Mouse (Mus musculus) frontal cortex, adult (tissue): Measurements from ENCODE around the gene Twsg1.
"Not testable (repeated sequence)": the region's sequence is repeated elsewhere in the genome, so short reads cannot be mapped to it uniquely, and the experiment has no call there.

ENCODE experiments used
- ATAC-seq: cut with Nextera tagmentation; 2 replicates; pipeline ENCODE4 v1.9.2; 2017; ENCODE audit warnings: mild to moderate bottlenecking, moderate library complexity, mixed read lengths; ENCODE audit not compliant: low TSS enrichment

Twsg1 gene

DNA sequence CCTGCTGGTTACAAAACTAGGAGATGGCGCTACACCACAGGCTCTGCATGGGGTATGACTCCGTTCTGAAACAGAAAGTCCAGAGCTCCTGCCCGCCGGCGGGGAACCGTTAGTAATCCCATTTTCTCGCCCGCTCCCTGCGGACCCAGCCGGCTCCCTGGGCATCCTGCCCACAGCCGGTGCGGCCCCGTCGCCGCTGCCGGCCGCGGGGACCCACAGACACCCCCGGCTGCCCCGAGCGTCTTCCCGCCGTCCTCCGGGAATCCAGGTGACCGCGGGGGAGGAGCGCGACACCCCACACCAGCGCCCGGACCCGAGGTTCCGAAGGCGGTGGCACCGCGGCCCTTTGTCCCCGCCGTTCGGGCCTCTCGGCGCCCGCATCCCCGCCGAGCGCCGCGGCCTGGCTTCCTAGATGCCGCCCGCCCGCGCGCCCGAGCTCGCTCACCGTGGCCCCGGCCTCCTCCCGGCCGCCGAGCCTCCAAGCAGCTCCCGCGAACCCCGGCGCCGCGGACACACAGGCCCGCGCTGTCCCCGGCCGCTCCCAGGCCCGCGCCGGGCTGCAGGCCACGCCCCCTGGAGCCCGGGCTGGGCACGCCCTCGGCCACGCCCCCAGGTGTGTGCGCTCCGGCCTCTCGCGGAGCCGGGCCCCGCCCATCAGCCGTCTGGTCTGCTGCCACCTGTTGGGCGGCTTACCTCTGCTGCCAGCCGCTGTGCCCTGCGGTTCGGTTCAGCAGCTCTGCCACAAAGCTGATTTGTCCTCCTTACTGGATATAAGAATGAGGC, at the start of gene Twsg1:
TSS of gene Twsg1 (minus strand) at position 605 of the 783 bp plus-strand sequence.
- peak; percentile 82 for ATAC-seq

DNA sequence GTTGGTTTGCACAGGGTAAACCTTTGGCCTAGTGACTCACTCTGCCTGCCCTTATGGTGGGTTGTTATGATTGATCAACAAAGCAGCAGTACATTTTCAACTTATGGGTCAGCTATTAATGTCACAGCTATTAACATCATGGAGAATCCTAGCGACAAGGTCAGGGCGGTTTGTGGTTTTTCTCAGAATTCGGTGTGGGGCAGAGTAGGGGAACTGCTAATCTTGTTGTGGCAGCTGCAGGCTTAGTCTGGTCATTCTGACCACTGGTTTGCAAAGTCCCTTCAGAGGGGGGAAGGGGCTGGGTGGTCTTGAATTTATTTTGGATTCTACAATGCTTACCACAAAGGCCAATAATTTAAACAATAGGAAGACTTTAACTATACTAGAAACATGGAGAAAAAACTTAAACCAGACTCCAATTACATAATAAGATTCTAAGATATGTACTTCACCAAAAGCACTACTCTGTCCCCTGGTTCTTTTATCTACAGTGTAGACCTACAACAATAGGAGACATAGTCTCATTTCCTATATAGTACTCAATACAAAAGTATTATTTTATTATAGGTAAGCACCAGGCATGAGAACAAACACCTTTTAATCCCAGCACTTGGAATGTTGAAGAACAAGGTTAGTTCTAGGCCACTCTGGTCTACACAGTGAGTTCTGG, 37.3 kb upstream of the Twsg1 start:
- ATAC-seq: no peak

DNA sequence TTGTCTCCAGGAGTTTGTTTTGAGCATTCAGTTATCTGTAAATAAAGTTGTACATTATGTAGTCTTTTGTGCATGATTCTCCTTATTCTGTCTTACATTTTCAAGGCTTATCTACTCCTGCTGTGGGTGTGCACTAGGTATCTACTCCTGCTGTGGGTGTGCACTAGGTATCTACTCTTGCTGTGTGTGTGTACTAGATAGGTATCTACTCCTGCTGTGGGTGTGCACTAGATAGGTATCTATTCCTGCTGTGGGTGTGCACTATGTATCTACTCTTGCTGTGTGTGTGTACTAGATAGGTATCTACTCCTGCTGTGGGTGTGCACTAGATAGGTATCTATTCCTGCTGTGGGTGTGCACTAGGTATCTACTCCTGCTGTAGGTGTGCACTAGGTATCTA, 25.7 kb upstream of the Twsg1 start:
- not testable (repeated sequence) for ATAC-seq

DNA sequence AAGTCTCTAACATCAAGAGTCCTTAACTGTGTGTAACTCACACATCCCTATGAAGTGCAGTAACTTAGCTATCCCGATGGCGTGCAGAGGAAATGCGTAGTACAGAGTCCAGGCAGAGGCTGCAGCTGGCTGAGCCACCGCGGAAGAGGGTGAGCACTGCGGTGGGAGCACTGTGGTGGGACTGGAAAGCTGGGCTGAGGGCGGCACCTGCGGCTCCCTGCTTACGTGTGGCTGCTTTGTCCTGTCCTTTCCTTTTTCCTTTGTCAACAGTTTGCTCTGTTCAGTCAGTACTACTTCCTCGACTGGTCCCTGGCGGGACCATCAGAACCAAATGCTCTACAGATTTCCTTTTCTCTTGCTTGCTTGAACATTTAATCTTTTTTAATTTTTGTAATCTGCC, 16.7 kb upstream of the Twsg1 start:
- no peak for ATAC-seq

DNA sequence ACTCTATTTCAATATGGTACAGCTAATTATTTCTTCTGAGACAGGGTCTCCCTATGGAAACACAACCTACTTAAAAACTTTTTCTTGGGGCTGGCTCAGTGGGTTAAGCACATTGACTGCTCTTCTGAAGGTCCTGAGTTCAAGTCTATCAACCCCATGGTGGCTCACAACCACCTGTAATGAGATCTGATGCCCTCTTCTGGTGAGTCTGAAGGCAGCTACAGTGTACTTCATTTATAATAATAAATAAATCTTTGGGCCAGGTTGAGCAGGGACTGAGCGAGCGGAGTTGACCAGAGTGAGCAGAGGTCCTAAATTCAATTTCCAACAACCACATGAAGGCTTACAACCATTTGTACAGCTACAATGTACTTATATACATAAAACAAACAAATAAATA, 11.2 kb upstream of the Twsg1 start:
- ATAC-seq: no peak

DNA sequence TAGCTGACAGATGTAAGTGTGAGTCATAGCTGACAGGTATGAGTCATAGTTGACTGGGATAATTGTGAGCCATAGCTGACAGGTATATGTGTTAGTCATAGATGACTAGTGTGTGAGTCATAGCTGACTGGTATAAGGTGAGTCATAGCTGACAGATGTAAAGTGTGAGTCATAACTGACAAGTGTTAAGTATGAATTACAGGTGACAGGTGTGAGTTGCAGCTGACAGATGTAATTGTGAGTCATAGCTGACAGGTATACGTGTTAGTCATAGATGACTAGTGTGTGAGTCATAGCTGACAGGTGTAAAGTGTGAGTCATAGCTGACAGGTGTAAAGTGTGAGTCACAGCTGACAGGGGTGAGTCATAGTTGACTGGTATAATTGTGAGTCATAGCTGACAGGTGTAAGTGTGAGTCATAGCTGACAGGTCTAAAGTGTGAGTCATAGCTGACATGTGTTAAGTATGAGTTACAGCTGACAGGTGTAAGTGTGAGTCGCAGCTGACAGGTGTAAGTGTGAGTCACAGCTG, 10.6 kb upstream of the Twsg1 start:
- ATAC-seq: peak; percentile 71

DNA sequence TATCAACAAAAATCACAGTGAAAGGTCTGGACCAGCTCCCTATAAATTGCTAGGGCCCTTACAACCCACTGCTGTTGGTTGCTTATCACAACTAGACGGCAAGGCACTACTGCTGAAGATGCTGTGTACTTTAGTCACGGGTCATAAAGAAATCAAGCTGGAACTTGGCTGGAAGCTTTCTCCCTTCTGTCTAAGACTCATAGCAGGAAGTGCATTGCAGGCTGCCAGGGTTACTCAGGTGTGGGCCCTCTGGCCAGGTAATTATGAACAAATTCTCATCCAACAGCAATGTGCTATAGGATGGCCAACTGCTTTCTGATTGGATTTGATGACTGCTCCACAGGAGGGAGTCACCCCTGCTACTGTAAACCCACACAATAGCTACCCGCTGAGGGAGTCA, 8.0 kb upstream of the Twsg1 start:
- ATAC-seq: no peak

DNA sequence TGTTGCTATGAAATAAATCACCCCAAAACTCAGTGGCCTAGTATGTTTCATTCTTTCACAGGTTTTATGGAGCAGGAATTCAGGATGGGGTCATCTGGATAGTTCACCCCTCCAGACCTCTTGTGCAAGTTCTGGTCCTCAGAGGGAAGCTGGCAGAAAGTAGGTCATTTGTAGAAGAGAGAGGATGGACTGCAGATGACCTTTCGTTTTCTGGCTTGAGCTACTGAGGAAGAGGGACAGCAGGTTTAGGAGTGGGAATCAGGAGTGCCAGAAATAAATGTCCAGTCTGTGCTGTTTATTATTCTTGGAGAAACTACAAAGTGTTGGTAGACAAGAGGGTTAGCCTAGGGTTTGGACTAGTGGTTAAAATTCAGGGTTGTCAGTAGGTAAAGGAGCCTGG, 7.3 kb upstream of the Twsg1 start:
- no peak for ATAC-seq

DNA sequence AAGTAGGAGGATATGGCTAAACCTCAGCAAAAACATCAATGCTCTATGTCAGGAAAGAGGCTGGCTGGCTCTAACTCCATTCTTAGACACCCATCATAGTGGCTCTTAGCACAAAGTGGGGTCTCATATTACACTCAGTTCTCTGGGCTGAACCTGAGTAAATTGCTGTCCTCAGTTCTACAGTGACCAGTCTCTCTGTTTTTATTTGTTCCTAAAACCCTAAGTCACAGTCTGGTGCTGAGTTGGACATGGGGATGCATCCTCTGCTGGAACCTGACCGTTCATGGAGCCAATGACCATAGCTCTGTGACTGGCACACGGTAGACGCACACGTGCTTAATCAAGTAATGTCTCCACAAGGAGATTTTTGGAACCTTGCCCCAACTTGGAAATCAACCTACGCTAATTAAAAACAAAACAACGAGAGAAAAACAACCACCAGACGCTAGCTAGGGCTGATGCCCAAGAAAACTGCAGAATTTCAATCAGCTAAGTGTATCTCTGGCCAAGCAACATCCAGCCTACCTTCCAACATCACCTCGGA, 6.8 kb upstream of the Twsg1 start:
- no peak for ATAC-seq

DNA sequence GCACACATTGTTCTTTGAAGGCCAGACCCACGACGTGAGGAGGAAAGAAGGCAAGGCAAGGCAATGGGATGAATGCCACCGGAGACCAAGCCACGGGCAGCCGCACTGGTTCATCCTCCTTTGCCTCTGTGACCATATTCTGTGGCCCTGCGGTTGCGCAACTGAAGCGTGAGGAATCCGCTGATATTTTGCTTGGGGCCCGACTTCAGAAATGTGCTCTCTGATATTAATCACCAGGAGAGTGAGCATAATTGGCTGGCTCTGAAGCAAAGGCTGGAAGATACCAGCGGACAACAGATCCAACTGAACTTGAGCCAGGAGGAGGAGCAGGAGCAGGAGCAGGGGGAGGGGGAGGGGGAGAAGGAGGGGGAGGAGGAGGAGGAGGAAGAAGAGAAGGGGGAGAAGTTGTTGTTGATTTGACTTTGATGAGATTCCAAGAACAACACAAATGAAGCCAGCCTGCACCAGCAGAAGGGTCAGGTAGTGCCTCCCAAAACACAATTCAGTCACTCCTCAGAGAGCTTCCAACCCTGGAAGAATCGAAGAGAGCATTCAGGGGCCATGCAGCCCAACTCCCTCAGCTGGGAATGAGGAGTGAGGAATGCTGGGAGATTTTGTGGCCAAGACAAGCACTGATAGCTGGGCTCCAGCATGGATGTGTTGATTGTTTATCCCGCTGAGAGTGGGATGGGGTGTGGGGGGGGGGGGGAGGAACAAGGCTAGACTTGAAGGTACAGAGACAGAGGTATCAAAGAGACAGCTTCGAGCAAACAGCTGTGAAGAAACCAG, 6.2 kb upstream of the Twsg1 start:
- no peak for ATAC-seq

DNA sequence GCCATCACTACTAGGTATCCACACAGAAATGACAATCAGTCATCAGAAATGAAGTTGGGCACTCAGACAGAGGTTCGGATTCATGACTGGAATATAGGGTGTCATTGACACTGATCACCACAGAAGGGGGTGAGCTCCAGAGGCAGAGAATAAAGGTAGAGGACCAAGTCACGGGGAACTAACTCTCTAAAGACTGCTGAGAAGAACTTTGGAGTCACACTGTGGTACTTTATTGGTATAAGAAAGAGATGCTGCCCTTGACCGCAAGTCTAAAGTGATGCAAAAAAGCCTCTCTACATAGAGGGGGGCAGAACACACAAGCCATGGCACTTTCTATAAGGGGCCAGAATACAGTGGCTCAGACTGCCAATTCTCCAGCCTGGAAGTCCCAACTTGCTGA, 5.1 kb upstream of the Twsg1 start:
- ATAC-seq: no peak

DNA sequence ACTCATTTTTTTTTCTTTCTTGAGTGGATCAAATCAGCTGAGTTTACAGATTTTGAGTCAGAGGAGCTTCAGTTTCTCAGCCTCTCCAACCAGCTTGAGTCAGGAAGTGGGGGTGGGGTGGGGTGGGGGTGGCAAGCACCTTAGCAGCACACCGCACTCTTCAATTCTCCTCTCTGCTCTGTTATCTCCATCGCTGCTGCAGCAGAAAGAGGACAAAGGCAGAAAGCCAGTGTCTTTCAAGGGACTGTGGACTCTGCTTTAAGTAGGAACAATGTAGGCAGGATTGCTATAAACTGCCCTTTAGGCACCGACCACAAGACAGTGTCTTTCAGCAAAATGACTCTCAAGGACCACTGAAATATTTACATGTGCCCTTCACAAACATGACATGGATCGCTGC, 2.9 kb upstream of the Twsg1 start:
- ATAC-seq: no peak

DNA sequence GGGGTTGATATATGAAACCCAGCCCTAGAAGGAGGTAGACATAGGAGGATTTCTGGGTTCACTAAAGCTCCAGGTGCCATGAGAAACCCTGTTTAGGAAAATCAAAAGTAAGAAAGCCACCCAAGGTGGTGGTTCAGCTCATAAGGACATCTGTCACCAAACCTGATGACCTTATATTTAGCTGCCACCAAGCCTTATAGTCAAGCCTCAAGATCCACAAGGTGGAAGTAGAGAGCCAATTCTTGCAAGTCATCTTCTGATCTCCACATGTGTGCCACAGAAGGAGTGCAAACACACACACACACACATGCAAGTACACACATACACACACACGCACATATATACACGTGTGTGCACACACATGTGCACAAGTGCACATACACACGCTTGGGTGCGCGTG, 1.1 kb upstream of the Twsg1 start:
- ATAC-seq: 0 out of 2 replicates have a peak, but pooled peaks have one; percentile 20

DNA sequence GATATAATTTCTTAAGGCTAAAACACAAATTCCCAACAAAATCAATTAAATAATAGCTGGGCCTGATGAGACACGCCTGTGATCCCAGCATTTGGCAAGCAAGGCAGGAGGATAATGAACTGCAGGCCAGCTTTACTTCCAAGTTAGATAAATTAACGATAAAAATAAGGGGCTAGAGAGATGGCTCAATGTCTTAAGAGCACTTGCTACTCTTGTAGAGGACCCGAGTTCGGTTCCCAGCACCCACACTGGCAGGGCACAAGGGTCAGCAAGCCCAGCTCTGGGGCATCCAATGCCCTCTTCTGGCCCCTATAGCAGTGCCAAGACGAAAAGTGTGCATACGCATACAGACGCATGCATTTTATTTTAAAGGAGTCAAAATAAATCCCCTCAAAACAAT, 843 bp downstream of the Twsg1 start:
- ATAC-seq: no peak

DNA sequence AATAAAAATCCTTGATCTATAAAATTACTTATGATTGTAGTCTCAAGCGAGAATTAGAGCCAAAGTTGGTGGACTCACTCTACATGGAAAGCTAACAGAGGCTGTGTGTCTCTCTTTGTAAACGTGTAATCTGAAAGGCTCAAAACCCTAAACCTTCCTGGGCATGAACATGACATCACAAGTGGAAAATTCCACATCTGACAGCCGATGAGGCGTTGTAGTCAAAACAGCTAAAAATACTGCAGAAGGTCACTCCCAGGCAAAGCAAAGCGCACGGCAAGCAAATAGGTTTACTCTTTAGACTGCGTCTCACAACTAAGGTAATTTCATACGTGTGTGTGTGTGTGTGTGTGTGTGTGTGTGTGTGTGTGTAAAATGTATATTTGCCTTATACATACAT, 3.7 kb downstream of the Twsg1 start:
- no peak for ATAC-seq

DNA sequence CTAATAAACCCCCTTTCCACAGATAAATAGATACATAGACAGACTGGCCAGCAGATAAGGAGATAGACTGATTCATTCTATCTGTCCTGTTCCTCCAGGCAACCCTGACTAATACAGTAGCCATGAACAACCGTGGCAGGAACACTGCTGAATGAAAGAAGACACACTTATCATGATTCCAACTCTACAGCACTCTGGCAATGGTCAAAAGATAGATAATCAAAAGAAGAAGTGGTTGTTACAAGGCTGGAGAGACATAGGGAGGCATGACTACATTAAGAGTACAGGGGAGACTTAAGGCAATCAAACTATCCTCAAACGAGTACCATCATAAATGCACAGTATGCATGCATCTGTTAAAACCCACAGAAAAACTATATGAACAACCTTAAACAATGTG, 5.6 kb downstream of the Twsg1 start:
- no peak for ATAC-seq

DNA sequence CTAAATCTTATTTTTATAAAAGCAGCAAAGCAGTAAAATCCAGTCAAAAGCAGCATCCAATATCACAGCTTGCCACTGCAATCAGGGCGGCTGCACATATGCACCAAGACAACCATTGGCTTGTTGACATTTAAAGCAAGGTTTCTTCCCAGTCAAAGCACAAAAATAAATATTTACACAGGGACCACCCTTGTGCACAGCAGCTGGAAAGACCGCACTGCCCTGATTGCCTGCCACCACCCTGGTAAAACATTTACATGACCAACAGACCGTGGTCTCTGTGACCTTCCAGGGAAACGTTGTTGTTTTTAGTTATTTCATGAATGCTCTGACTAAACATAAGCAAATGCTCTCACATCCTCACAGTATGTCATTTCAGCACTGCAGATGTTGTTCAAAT, 8.6 kb downstream of the Twsg1 start:
- no peak for ATAC-seq

DNA sequence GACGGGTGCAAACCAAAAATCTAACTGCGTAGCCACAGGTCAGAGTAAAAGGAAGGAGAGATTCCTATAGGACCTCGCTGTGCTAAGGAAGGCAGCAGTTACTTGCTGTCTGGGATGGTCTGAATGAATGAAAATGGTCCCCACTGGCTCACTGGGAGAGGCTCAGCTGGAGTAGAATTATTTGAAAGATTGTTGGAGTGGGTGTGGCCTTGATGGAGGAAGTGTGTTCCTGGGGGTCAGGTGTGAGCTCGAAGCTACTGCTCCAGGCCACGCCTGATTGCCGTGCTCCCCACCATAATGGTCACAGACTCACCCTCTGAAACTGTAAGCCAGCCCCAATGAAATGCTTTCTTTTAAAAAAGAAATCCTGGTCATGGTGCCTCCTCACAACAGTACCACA, 9.8 kb downstream of the Twsg1 start:
- no peak for ATAC-seq

DNA sequence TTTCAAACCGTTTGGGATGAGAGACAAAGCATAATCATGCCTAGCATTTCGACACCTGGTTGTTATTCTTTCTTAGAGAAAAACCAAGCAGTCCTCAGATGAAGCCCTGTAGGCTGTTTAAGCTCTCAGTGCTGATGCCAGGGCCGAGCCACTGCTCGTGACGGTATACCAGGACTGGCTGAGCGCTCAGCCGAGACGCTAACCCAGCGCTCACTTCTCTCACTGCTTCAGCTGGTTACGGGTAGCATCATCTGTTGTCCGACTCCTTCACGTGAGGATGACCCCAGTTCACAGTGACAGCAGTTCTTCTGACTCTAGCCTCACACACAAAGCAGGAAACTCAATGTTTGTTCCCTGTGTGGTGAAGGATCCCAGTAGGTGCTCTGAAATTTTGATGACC, 10.8 kb downstream of the Twsg1 start:
- peak; percentile 71; the same call in 1 of the 2 replicates for ATAC-seq

DNA sequence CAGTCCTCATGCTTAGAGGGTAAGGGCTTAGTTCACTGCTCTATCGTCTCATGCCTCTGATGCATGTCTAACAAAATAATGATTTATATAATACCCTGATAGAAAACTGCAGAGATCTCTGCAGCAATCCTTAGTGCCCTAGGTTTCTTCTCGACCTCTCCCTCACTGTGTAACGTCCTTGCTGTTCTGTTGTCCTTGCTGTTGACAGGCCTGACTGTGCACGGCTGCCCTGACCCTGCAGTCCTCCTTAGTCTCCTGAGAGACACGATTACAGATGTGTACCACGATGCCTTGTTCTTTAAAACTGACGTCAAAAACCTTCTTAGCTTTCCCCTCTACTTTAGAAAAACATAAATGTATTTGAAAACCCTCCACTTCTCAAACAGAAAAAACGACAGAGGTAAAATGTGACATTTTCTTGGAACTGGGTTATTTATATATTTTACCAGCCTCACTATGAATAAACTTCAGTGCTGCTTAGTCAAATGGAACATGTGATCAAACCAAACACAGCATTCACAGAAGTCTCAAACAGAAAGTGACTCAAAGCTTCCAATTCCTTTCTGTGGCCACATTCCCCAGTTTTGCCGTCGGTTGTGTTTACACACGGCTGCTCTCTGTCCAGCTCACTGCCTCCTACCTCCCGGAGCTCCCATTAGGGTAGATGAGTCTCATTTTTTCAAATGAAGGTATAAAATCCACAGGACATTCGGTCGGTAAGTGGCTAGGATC, 11.4 kb downstream of the Twsg1 start:
- peak; percentile 78 for ATAC-seq

DNA sequence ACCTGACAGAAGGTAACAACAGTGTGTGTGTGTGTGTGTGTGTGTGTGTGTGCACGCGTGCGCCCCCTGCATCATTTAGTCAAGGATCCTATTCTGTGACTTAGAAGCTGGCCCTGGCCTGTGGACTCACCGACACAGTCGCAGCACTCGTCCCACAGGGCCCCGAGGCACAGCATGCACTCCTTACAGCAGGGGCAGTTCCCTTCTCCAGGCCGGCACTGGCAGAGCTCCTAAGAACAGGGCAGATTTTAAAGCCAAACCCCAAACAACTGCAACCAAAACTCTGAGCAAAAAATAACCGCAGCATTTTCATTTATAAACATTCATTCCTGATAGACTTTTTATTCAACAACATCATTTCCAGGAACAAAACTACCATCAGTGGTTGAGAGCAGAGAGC, 13.4 kb downstream of the Twsg1 start:
- no peak for ATAC-seq

DNA sequence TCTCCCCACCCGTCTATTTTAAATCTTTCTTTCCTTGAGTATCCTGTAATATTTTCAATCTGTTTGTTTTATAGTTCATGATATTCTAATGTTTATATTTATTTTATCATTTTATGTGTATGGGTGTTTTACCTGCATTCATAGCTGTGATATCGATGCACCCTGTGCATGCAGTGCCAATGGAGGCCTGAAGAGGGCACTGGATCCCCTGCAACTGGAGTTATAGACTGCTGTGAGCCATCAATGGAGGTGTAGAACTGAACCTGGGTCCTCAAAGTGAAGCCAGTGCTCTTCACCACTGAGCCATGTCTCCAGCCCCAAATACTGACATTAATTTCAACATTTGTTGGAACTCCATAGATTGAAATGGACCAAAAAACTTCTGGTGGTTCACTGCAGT, 17.3 kb downstream of the Twsg1 start:
- ATAC-seq: no peak
